Mouse (Mus musculus) limb, embryonic 10.5 days (tissue): Measurements from ENCODE around the gene Cps1. TPM values are rescaled to one million over a fixed set of nuclear protein-coding genes. Genes with fewer than 3 reads are reported as not detected.

ENCODE experiments used
- DNase-seq: peaks from one replicate; pipeline ENCODE4 v3.0.0-alpha.2; 2017; ENCODE audit warnings: low spot score
- H3K27ac ChIP-seq: fragments of 300-500 bp; sonication (generic); 2 replicates; pipeline ENCODE4 v1.5.1; 2016; ENCODE audit warnings: mild to moderate bottlenecking
- H3K27me3 ChIP-seq: fragments of 300-500 bp; sonication (generic); 2 replicates; pipeline ENCODE4 v1.6.1; 2016; ENCODE audit warnings: low read depth, mild to moderate bottlenecking; ENCODE audit not compliant: poor library complexity, severe bottlenecking
- H3K36me3 ChIP-seq: fragments of 300-500 bp; sonication (generic); 2 replicates; pipeline ENCODE4 v1.6.1; 2016; ENCODE audit warnings: mild to moderate bottlenecking, moderate library complexity
- H3K4me1 ChIP-seq: fragments of 300-500 bp; sonication (generic); 2 replicates; pipeline ENCODE4 v1.6.1; 2016
- H3K4me3 ChIP-seq: fragments of 300-500 bp; sonication (generic); 2 replicates; pipeline ENCODE4 v1.5.1; 2016; ENCODE audit warnings: mild to moderate bottlenecking, moderate library complexity
- H3K9me3 ChIP-seq: fragments of 300-500 bp; sonication (generic); replicated peaks from 2 replicates; pipeline ENCODE4 v1.6.1; 2016; ENCODE audit warnings: mild to moderate bottlenecking
- WGBS: fragments of 180-500 bp; shearing (Covaris S2); methylation state at CpG from one replicate; pipeline ENCODE4 v1.1.7; 2016; 5-methylcytosine and 5-hydroxymethylcytosine counted together
- polyA plus RNA-seq: library from polyadenylated mRNA; unstranded; fragments of >200 nt; fragmentation: Nextera tagmentation; extraction: Ambion mirVana; gene quantifications from 2 replicates; pipeline ENCODE4 v1.2.1, GENCODE M21; 2016

Gene Cps1
- polyA plus RNA-seq, 1 experiment from 2014 or later: 0.05 TPM

DNA sequence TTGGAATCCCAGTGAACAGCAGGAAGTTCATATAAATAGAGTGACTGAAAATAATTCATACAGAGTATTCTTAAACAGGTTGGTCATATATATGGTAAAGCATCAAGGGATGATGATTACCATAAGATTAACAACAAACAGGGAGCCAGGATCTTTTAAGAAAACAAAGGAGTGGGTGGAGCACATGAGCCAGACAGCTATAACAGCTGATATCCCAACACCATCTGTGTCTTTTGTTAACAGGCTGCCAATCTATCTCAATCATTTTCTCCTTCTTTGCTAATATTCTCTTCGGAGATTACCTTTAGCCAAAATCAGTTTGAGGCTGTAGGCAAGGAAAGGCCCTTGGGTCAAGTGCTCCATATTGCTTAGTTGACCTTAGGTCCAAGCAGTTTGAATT is 142.4 kb downstream of the Cps1 start:
- WGBS: 71% methylated on average over 1 of the region's 1 CpGs
- Histone ChIP-seq H3K27ac (no peak overlapping the region), H3K9me3 (no peaks in the 10 kb centered on the region), H3K36me3 (no peaks in the 10 kb centered on the region), H3K27me3 (no peaks in the 10 kb centered on the region), H3K4me1 (no peaks in the 10 kb centered on the region), H3K4me3 (no peak overlapping the region)
- DNase-seq: no peak

DNA sequence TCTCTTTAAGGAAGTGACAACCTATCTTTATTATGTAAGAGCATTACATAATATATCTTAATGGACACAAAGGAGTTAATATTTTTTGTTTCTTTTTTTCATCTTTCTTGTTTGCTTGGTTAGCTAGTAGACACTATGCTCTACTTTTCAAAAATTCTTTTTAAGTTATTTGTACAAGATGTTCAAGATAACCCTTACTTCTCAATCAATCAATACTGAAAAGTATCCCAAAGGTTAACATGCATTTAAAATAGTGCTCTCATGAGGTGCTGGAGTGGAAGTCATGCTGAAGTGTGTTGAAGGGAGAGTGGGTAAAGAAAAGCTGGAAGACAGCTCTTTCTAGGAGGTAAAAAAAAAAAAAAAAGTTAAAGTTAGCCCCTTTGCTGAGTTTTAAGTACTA is 145.1 kb downstream of the Cps1 start:
- no peak overlapping the region for H3K4me3 ChIP-seq
- H3K36me3 ChIP-seq: no peaks in the 10 kb centered on the region
- H3K4me1 ChIP-seq: no peaks in the 10 kb centered on the region
- H3K9me3 ChIP-seq: no peaks in the 10 kb centered on the region
- DNase-seq: no peak
- H3K27me3 ChIP-seq: no peaks in the 10 kb centered on the region
- H3K27ac ChIP-seq: no peak overlapping the region

DNA sequence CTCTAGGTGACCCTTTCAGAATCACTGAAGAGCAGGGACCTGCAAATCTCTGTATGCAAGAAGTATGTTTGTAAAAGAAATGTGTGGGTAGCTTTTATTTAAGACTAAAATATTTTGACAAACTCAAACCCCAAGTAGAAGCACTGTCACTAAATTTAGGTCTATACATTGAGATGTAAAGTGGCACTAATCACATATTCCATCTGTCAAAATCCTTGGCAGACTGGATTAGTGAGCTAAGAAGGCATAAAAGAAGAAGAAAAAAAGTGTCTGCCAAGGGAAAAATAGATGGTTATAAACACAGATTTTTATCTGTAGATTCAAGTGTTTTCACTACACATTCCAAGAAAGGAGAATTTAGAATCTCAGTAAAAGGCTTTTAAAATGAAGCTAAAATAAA is 145.6 kb downstream of the Cps1 start:
- no peak overlapping the region for H3K4me3 ChIP-seq
- no peak overlapping the region for H3K27ac ChIP-seq
- no peak for DNase-seq
- no peaks in the 10 kb centered on the region for H3K27me3 ChIP-seq
- H3K36me3 ChIP-seq: no peaks in the 10 kb centered on the region
- no peaks in the 10 kb centered on the region for H3K4me1 ChIP-seq
- H3K9me3 ChIP-seq: no peaks in the 10 kb centered on the region

DNA sequence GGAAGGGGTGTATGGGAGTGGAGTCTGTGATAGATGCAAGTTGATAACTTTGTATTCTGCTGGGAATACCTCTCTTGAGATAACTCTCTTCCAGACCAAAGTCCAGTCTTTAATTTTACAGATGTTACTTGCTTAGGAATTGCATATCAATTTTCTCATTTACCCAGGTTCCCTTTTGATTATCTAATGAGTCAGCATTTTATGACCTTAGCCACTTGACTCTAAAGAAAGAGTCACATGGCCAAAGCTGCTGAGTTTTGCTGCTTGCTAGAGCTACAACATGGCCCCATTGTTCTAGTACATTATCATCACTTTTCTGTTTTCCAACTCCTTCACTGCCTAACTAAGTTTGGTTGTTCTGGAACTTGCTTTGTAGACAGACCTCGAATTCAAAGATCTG is 153.4 kb downstream of the Cps1 start:
- 90% methylated on average over 1 of the region's 1 CpGs for WGBS
- no peak for DNase-seq

More for the DNA sequence above, 153.4 kb downstream of the Cps1 start:
- Histone ChIP-seq H3K36me3 (no peaks in the 10 kb centered on the region), H3K4me3 (no peak overlapping the region), H3K27me3 (no peaks in the 10 kb centered on the region), H3K27ac (no peak overlapping the region), H3K4me1 (no peaks in the 10 kb centered on the region), H3K9me3 (no peaks in the 10 kb centered on the region)

Other genes with a start within 250 kb of the Cps1 start
- 0.74 and 5.4 TPM in 2 replicates for gene Myl1, start 177.6 kb upstream of the Cps1 start, polyA plus RNA-seq
- gene Lancl1, start 84.2 kb upstream of the Cps1 start, polyA plus RNA-seq: 73.6 and 84.3 TPM in 2 replicates